Mouse (Mus musculus): Measurements from ENCODE around the gene Hipk2. TPM values are rescaled to one million over a fixed set of nuclear protein-coding genes. Genes with fewer than 3 reads are reported as not detected.

Gene Hipk2
- 30.6 and 33.3 TPM in 2 replicates for polyA plus RNA-seq (2015; fragmentation: Nextera tagmentation; extraction: Ambion mirVana)

GRCm38 (mm10) chr6:38876071-38876911 lies at the start of gene Hipk2:
Hipk2 (minus strand) TSS chr6:38876165.

GRCm38 (mm10) chr6:38875258-38876070 lies 501 bp downstream of the Hipk2 start, which contains the start of gene Tbxas1:
Tbxas1 (plus strand) TSS chr6:38875404.

GRCm38 (mm10) chr6:38662714-38663615 lies 213.0 kb downstream of the Hipk2 start, which contains the start of gene Clec2l:
Clec2l (plus strand) TSS chr6:38663069.

Other genes starting within 250 kb of the Hipk2 start
- gene Klrg2, start 238.9 kb downstream of the Hipk2 start, polyA plus RNA-seq (2015; fragmentation: Nextera tagmentation; extraction: Ambion mirVana) = 0.30 and 0.45 TPM in 2 replicates
- 81.9 and 108 TPM in 2 replicates for gene Clec2l, start 213.1 kb downstream of the Hipk2 start, polyA plus RNA-seq (2015; fragmentation: Nextera tagmentation; extraction: Ambion mirVana)
- 2.2 and 2.9 TPM in 2 replicates for gene Tbxas1, start 761 bp downstream of the Hipk2 start, polyA plus RNA-seq (2015; fragmentation: Nextera tagmentation; extraction: Ambion mirVana)
- 4.8 and 4.9 TPM in 2 replicates for gene Parp12, start 242.2 kb upstream of the Hipk2 start, polyA plus RNA-seq (2015; fragmentation: Nextera tagmentation; extraction: Ambion mirVana)